Mouse (Mus musculus) CH12.LX (cell line): Measurements from ENCODE around the gene Chit1.

Experiments
- CTCF ChIP-seq, 2 experiments: IDR thresholded peaks in 1 of 2; conservative IDR thresholded peaks in 1 of 2; 2 replicates each; pipeline ENCODE4 v1.5.1; 2011 to 2012; ENCODE audit warnings: low read depth in 2 of 2, low read length in 2 of 2, improper control_type of control experiment in 1 of 2, inconsistent platforms in 1 of 2, mild to moderate bottlenecking in 1 of 2, moderate library complexity in 1 of 2
- GABPA ChIP-seq: IDR thresholded peaks from 2 replicates; pipeline ENCODE4 v1.6.1; 2012; ENCODE audit warnings: low read depth, low read length, improper control_type of control experiment, inconsistent platforms; ENCODE audit not compliant: insufficient replicate concordance
- MAFK ChIP-seq: IDR thresholded peaks from 2 replicates; pipeline ENCODE4 v1.6.1; 2011; ENCODE audit warnings: low read length, improper control_type of control experiment; ENCODE audit not compliant: insufficient replicate concordance
- POLR2A ChIP-seq: IDR thresholded peaks from 2 replicates; pipeline ENCODE4 v1.6.1; 2011; ENCODE audit warnings: low read depth, mild to moderate bottlenecking, improper control_type of control experiment, low read length
- POLR2AphosphoS2 ChIP-seq: IDR thresholded peaks from 2 replicates; pipeline ENCODE4 v1.6.1; 2011; ENCODE audit warnings: low read depth, low read length, improper control_type of control experiment
- ZC3H11A ChIP-seq: IDR thresholded peaks from 2 replicates; pipeline ENCODE4 v1.6.1; 2012; ENCODE audit warnings: low read depth, mild to moderate bottlenecking, inconsistent platforms, low read length, improper control_type of control experiment
- ZNF384 ChIP-seq: IDR thresholded peaks from 2 replicates; pipeline ENCODE4 v1.6.1; 2012; ENCODE audit warnings: low read depth, low read length, improper control_type of control experiment, inconsistent platforms

DNA sequence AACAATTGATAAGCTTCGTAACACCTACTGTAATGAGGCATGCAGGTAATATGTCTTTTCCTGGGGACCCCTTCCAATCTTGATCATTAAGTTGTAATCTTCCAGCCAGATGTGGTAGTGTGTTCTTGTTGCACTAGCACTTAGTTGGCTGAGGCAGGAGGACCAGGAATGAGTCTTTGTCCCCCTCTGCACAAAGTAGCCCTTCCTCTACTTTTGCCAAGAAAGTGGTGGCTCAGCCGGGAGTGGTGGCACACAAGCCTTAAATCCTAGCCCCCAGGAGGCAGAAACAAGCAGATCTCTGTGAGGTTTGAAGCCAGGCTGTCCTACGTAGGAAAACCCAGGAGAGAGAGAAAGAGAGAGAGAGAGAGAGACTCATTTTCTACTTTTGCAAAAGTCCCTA, 49.1 kb upstream of the Chit1 start:
- no peak for TF ChIP-seq CTCF (conservative IDR thresholded peaks at IDR 0.05 in 1 of 2, IDR thresholded peaks at IDR 0.05 in 1 of 2; ENCODE audit: low read depth in 2 of 2, low read length in 2 of 2)
- TF ChIP-seq MAFK = no peak
- no peak for TF ChIP-seq POLR2A
- no peak for TF ChIP-seq ZC3H11A
- TF ChIP-seq POLR2AphosphoS2 = no peak
- no peak for TF ChIP-seq ZNF384
- TF ChIP-seq GABPA = no peak
